13 mouse cellular contexts compared by ENCODE assay signal in genomic region chr7:89422650-89423049, GRCm38 (mm10).
"Had no signal": no experiment of that assay in that cellular context is flagged by ENCODE, and none has a peak within 500 bp of the region (broad histone marks: within the 10 kb centered on the region; RNA-seq: fewer than 3 reads in every experiment).

No protein-coding gene starts in this region.

- H3K4me1 ChIP-seq: hindbrain, embryonic 15.5 days; midbrain, embryonic 12.5 days had no signal

- H3K4me3 ChIP-seq: hindbrain, embryonic 15.5 days; left cerebral cortex, adult 2 months; limb, embryonic 10.5 days; liver, embryonic 12.5 days; lung, embryonic 15.5 days; megakaryocyte, embryonic 14.5 days; midbrain, embryonic 12.5 days; stomach, embryonic 15.5 days had no signal

- H3K9ac ChIP-seq: hindbrain, embryonic 15.5 days; liver, embryonic 12.5 days; lung, embryonic 15.5 days; midbrain, embryonic 12.5 days; stomach, embryonic 15.5 days had no signal

- H3K36me3 ChIP-seq: hindbrain, embryonic 15.5 days; limb, embryonic 10.5 days; liver, embryonic 12.5 days; lung, embryonic 15.5 days; midbrain, embryonic 12.5 days; stomach, embryonic 15.5 days had no signal

- H3K4me2 ChIP-seq: hindbrain, embryonic 15.5 days; liver, embryonic 12.5 days; lung, embryonic 15.5 days; midbrain, embryonic 12.5 days; stomach, embryonic 15.5 days had no signal

- DNase-seq: lung, postnatal 14 days; right cerebral cortex, postnatal 14 days; thymus, adult 2 months; thymus, postnatal 25 days had no signal

- H3K27me3 ChIP-seq: hindbrain, embryonic 15.5 days; liver, embryonic 12.5 days; lung, embryonic 15.5 days; midbrain, embryonic 12.5 days; stomach, embryonic 15.5 days had no signal

- H3K27ac ChIP-seq: hindbrain, embryonic 15.5 days; left cerebral cortex, adult 2 months; limb, embryonic 10.5 days; liver, embryonic 12.5 days; lung, embryonic 15.5 days; macrophage; midbrain, embryonic 12.5 days; stomach, embryonic 15.5 days had no signal

- H3K9me3 ChIP-seq: hindbrain, embryonic 15.5 days; limb, embryonic 10.5 days; liver, embryonic 12.5 days; lung, embryonic 15.5 days; megakaryocyte, embryonic 14.5 days; midbrain, embryonic 12.5 days; stomach, embryonic 15.5 days had no signal
